Mouse (Mus musculus): ENCODE measurements around the gene Lrrc29. TPM values are rescaled to one million over a fixed set of nuclear protein-coding genes. Genes with fewer than 3 reads are reported as not detected.
"Not testable (repeated sequence)": the region's sequence is repeated elsewhere in the genome, so short reads cannot be mapped to it uniquely, and the experiment has no call there.

Lrrc29 gene
- total RNA-seq, 2 experiments from 2014 or later, result 3.6 to 4.1 TPM

DNA sequence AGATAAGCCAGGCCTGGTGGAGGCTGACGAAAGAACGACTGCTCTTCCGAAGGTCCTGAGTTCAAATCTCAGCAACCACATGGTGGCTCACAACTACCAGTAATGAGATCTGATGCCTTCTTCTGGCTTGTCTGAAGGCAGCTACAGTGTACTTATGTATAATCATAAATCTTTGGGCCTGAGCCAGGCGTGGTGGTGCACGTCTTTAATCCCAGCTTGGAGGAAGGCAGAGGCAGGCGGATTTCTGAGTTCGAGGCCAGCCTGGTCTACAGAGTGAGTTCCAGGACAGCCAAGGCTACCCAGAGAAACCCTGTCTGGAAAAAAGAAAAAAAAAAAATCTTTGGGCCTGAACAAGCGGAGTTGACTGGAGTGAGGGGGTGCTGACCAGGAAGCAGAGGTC is 34.7 kb downstream of the Lrrc29 start:
- DNase-seq (ENCODE audit: low spot score in 2 of 2), result not testable (repeated sequence)

- DNase-seq (ENCODE audit: low spot score in 2 of 2), result peak; percentile 82 to 94
These were observed 35.3 kb downstream of the Lrrc29 start for GRCm38 (mm10) chr8:105290554-105291314.

- no peak for DNase-seq (ENCODE audit: low spot score in 2 of 2)
These were observed 36.1 kb downstream of the Lrrc29 start, which contains the start of gene 4931428F04Rik for GRCm38 (mm10) chr8:105289805-105290460. Gene 4931428F04Rik (minus strand): TSS chr8:105289864.

DNA sequence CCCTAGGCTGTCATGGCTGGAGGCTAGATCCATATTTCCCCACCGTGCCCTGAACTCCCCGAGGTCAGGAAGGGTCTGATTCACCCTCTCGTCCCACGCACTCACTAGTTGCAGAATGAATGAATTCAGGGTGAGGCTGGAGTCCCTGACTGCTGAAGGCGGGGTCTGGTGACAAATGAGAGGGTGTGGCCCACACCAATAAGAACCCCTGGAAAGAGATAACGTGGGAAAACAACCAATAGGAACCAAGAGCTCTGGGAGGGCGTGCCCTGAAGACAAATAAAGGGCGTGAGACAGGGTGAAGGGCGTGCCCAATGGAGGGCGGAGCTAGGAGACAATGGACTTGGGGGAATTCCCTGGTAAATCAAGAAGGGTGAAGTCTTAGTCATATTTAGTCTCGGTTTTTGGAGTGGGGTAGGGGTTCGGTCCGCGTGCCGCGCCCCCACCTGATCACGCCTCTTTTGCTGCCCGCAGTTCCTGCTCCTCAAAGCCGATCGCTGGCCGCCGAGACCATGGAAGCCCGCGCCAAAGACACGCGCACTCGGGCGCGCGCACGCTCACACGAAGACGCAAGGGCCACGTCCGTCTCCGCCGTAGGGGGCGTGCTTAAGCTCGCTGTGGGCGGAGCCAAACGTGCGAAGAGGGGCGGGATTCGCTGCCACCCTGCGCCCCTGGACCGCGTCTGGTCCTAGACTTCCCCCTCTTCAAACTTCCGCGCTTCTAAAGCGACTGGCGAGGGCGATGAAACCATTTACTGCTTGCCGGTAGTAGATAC is 36.9 kb downstream of the Lrrc29 start:
- DNase-seq (ENCODE audit: low spot score in 2 of 2), result peak; percentile 87 to 93

GRCm38 (mm10) chr8:105288231-105288630 is 37.8 kb downstream of the Lrrc29 start:
- DNase-seq (ENCODE audit: low spot score in 2 of 2), result no peak

- DNase-seq (ENCODE audit: low spot score in 2 of 2), result no peak
These were observed 39.2 kb downstream of the Lrrc29 start for GRCm38 (mm10) chr8:105286907-105287306.

- DNase-seq (ENCODE audit: low spot score in 2 of 2), result no peak
These were observed 40.6 kb downstream of the Lrrc29 start for GRCm38 (mm10) chr8:105285514-105285913.

- DNase-seq (ENCODE audit: low spot score in 2 of 2), result no peak
These were observed 43.0 kb downstream of the Lrrc29 start for GRCm38 (mm10) chr8:105283074-105283473.

- DNase-seq (ENCODE audit: low spot score in 2 of 2), result no peak
These were observed 43.8 kb downstream of the Lrrc29 start for GRCm38 (mm10) chr8:105282239-105282638.

GRCm38 (mm10) chr8:105281821-105282220 is 44.3 kb downstream of the Lrrc29 start:
- no peak for DNase-seq (ENCODE audit: low spot score in 2 of 2)

GRCm38 (mm10) chr8:105280567-105280966 is 45.5 kb downstream of the Lrrc29 start:
- DNase-seq (ENCODE audit: low spot score in 2 of 2), result no peak

- DNase-seq (ENCODE audit: low spot score in 2 of 2), result peak in 1 of 2 experiments; percentile 73
These were observed 47.2 kb downstream of the Lrrc29 start for GRCm38 (mm10) chr8:105278911-105279334.

DNA sequence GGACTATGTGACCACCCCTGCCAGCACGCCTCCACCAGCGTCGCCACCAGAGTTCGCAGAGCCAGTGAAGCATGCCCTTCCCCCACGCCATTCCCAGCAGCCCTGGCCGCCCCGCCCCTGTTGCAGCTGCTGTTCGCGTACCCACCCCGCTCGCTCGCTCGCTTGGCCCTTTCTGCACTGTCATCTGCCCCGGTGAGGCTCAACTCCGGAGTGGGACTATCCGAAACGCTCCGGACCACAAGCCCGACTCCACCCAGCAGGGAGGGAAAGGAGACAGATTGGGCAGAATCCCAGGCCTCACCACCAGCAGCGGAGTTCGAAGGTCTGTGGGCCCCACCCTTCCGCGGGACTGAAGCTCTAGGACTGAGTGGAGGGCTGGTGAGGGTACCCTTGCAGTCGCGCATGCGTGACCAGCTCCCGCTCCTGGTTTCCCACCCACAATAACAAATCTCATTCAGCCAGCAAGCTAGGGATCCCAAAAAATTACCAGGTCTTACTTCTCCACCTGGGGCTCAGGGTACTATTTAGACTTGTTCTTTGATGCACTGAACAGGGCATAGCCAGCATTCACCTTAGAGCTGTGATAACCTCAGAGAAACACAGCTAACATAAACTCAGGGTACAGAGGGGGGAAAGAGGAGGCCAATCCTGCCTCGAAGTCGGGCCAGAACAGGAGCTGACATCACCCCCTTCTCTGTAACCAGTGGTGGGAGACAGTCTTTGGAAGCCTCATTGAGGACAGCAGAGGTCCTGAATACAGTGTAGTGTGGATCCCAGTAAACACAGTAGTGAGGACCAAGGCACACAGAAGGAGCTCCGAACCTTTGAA is 49.6 kb downstream of the Lrrc29 start:
- peak in 1 of 2 experiments; percentile 67 for DNase-seq (ENCODE audit: low spot score in 2 of 2)

- DNase-seq (ENCODE audit: low spot score in 2 of 2), result no peak
These were observed 50.2 kb downstream of the Lrrc29 start, which contains the start of gene Nol3 for GRCm38 (mm10) chr8:105275840-105276239. Gene Nol3 (plus strand): TSS chr8:105276140.

DNA sequence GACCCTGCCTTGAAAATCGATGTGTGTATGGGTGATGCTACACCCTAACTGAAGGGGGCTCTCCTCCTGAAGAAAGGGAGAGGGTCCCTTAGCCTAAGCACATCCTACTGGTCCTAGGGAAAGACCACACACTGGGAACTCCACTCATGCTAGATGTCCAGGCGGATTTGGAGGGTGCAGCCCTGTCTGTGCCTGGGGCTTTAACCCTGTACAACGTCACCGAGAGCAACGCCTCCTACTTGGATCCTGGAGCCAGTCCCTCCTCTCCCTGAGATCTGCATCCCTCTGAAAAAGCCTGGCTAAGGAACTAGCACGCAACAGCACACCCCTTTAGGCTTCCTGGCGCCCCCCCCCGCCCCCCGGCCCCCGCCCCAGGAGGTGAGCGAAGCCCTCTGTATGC is 50.7 kb downstream of the Lrrc29 start:
- DNase-seq (ENCODE audit: low spot score in 2 of 2), result no peak

- DNase-seq (ENCODE audit: low spot score in 2 of 2), result no peak
These were observed 55.2 kb downstream of the Lrrc29 start for GRCm38 (mm10) chr8:105270916-105271186.

GRCm38 (mm10) chr8:105270101-105270915 is 55.8 kb downstream of the Lrrc29 start:
- no peak for DNase-seq (ENCODE audit: low spot score in 2 of 2)

GRCm38 (mm10) chr8:105269461-105269947 is 56.6 kb downstream of the Lrrc29 start, which contains the start of gene Hsf4:
Gene Hsf4 (plus strand): TSS chr8:105269801.
- no peak for DNase-seq (ENCODE audit: low spot score in 2 of 2)

DNA sequence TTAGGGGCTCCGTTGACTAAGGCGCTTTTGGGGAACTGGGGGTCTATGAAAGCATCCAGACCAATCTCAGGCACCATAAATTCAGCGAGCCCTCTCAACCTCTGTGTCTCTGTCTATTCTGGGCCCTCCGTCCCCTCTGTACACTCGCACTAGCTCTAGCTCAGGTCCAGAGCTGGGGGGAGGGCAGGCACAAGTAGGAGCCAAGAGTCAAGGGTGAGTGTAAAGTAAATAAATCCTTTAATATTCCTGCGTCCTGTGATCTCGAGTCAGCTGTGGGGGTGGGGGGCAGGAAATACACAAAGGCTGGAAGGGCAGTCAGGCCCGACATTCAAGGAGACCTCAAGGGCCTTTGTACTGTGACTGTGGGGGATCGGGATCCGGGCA is 57.0 kb downstream of the Lrrc29 start:
- no peak for DNase-seq (ENCODE audit: low spot score in 2 of 2)
